Mouse (Mus musculus) ES-Bruce4 (cell line): ENCODE results near the gene B3gnt3. TPM values are rescaled to one million over a fixed set of nuclear protein-coding genes. Genes with fewer than 3 reads are reported as not detected.
"Not testable (repeated sequence)": the region's sequence is repeated elsewhere in the genome, so short reads cannot be mapped to it uniquely, and the experiment has no call there.

ENCODE experiments used
- H3K27ac ChIP-seq: 2 replicates; pipeline ENCODE4 v1.5.1; 2012; ENCODE audit warnings: low read length, inconsistent platforms; ENCODE audit not compliant: insufficient read depth
- H3K27me3 ChIP-seq: 2 replicates; pipeline ENCODE4 v1.6.1; 2012; ENCODE audit warnings: mild to moderate bottlenecking, low read length, inconsistent platforms; ENCODE audit not compliant: control insufficient read depth, poor library complexity, insufficient read depth, severe bottlenecking
- H3K36me3 ChIP-seq: 2 replicates; pipeline ENCODE4 v1.6.1; 2012; ENCODE audit warnings: inconsistent platforms, mild to moderate bottlenecking, low read length, moderate library complexity; ENCODE audit not compliant: control insufficient read depth, poor library complexity, insufficient read depth, severe bottlenecking
- H3K4me1 ChIP-seq: one replicate; pipeline ENCODE4 v1.8.1; 2011; ENCODE audit warnings: low read length; ENCODE audit not compliant: control insufficient read depth, insufficient read depth
- H3K4me3 ChIP-seq: 2 replicates; pipeline ENCODE4 v1.5.1; 2011; ENCODE audit warnings: low read depth, mild to moderate bottlenecking, low read length
- H3K9ac ChIP-seq: 2 replicates; pipeline ENCODE4 v1.6.1; 2012; ENCODE audit warnings: low read depth, mild to moderate bottlenecking, inconsistent platforms; ENCODE audit not compliant: poor library complexity, severe bottlenecking
- H3K9me3 ChIP-seq: replicated peaks from 2 replicates; pipeline ENCODE4 v1.6.1; 2012; ENCODE audit warnings: mild to moderate bottlenecking, low read length, inconsistent platforms; ENCODE audit not compliant: control insufficient read depth, poor library complexity, insufficient read depth, severe bottlenecking
- CTCF ChIP-seq: IDR thresholded peaks from one replicate; pipeline ENCODE4 v1.8.1; 2011; ENCODE audit warnings: low read depth, low read length
- EP300 ChIP-seq: IDR thresholded peaks from 2 replicates; pipeline ENCODE4 v1.6.1; 2011; ENCODE audit warnings: low read depth, low read length; ENCODE audit not compliant: insufficient read depth
- POLR2A ChIP-seq: IDR thresholded peaks from one replicate; pipeline ENCODE4 v1.8.1; 2011; ENCODE audit warnings: low read length; ENCODE audit not compliant: insufficient read depth
- polyA plus RNA-seq: library from polyadenylated mRNA; stranded (reverse); fragments of >200 nt; gene quantifications from 2 replicates; pipeline ENCODE4 v1.2.4, GENCODE M21; 2011; ENCODE audit warnings: low read depth; ENCODE audit not compliant: missing spikeins, insufficient read depth, insufficient read length

Gene B3gnt3
- polyA plus RNA-seq, 1 experiment, result 1.8 TPM

DNA sequence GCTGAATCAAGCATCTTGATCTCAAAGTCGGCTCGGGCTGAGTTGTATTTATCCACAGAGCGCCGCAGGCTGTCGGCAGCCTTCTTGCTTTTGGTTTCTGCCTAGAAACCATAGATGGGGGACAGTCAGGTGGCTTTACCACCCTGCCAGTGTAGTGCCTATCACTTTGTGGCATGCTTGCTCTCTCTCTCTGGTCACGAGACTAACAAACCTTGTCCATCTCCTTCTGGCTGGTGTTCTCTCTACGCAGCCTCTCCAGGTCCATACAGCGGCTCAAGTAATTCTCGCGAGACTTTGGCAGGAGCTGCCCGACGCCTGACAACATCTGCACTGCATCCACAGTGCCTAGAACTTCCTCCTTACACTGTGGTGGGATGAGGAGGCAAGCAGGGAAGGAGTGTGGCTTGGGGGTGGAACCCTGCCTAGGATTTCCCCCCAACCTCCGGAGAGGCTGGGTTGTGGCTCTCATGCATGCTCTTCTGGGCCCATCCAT, 15.0 kb upstream of the B3gnt3 start:
- no peaks in the 10 kb centered on the region for H3K36me3 ChIP-seq
- no peak overlapping the region for H3K9ac ChIP-seq
- no peak overlapping the region for H3K27ac ChIP-seq
- H3K27me3 ChIP-seq, result no peaks in the 10 kb centered on the region
- H3K4me1 ChIP-seq, result peaks cover 2% of the 10 kb centered on the region
- H3K9me3 ChIP-seq, result no peaks in the 10 kb centered on the region
- TF ChIP-seq CTCF (no peak), POLR2A (no peak), EP300 (no peak)
- H3K4me3 ChIP-seq, result no peak overlapping the region

DNA sequence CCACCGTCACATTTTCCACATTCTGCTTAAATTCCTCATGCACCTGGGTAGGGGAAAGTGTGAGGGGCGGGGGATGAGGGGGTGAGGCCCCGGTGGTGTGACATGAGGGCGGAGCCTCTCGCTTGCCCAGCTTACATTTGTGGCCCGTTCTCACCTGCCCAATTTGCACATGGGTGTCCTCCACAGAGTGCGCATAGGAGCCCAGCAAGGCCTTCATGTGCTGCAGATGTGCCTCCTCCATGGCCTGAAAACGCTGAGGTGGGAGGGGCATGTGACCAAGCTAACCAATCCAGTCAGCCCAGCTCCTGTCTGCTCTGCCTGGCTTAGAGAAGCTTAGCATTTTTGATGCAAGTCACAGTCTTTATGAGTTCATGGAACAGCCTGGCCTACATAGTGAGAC, 13.9 kb upstream of the B3gnt3 start:
- H3K4me3 ChIP-seq, result no peak overlapping the region
- TF ChIP-seq CTCF (no peak), EP300 (no peak), POLR2A (no peak)
- H3K27ac ChIP-seq, result no peak overlapping the region
- no peak overlapping the region for H3K9ac ChIP-seq
- no peaks in the 10 kb centered on the region for H3K36me3 ChIP-seq
- H3K4me1 ChIP-seq, result peaks cover 2% of the 10 kb centered on the region
- H3K27me3 ChIP-seq, result no peaks in the 10 kb centered on the region
- no peaks in the 10 kb centered on the region for H3K9me3 ChIP-seq

DNA sequence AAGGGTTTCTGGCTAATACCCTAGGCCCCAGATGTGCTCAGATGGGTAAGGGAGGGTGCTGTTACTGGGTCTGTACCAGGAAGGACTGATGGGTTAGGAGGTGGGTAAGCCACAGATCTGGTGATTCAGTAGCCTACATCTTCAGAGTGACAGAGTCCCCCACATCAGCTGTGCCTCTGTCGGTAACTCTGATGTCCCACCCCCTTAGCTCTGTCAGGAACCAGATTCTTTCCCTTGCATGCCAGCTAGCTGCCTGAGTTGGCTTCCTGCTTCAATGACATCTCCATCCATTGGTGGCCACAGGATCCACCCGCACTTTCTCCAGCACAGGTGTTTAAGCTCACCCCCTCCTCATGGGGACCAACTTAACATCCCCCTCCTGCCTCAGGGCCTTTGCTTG, 10.0 kb upstream of the B3gnt3 start:
- Histone ChIP-seq H3K9me3 (no peaks in the 10 kb centered on the region), H3K27ac (no peak overlapping the region), H3K36me3 (no peaks in the 10 kb centered on the region), H3K4me1 (peaks cover 2% of the 10 kb centered on the region), H3K4me3 (no peak overlapping the region), H3K9ac (no peak overlapping the region), H3K27me3 (no peaks in the 10 kb centered on the region)
- no peak for TF ChIP-seq CTCF
- no peak for TF ChIP-seq EP300
- TF ChIP-seq POLR2A, result no peak

DNA sequence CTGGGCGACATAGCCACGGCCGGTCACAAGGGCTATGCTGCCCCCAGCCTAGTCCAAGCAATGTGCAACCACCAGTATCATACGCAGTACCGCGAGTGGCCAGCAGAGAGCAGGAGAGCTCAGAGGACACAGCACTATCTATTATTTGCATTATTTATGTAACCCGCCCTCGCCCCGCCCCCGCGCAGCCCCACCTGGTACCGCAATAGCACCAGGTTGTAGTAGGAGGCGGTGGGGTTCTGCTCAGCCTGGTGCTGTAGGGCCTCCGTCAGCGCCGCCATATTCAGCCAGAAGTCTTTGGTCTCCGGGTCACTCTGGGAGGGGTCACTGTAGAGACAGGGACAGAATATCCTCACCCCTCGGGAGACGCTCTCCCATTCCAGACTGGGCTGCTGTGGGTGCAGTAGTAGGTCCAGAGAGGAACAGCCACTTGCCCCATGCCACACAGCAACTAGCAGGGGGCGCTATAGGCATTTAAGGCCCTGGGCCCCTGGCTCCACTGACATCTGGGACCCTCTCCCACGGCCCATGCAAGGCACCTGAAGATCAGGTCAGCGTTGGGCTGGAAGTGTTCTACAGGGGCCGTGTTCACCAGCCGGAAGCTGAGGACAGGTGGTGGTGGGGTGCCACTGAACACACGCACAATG, 8.3 kb upstream of the B3gnt3 start:
- Histone ChIP-seq H3K27me3 (no peaks in the 10 kb centered on the region), H3K4me1 (no peaks in the 10 kb centered on the region), H3K9me3 (no peaks in the 10 kb centered on the region), H3K36me3 (no peaks in the 10 kb centered on the region), H3K9ac (no peak overlapping the region), H3K27ac (no peak overlapping the region), H3K4me3 (peak overlapping the region; percentile 42)
- peak; percentile 48; the same call in 1 of the 2 replicates for TF ChIP-seq EP300
- TF ChIP-seq POLR2A, result no peak
- peak; percentile 95 for TF ChIP-seq CTCF

DNA sequence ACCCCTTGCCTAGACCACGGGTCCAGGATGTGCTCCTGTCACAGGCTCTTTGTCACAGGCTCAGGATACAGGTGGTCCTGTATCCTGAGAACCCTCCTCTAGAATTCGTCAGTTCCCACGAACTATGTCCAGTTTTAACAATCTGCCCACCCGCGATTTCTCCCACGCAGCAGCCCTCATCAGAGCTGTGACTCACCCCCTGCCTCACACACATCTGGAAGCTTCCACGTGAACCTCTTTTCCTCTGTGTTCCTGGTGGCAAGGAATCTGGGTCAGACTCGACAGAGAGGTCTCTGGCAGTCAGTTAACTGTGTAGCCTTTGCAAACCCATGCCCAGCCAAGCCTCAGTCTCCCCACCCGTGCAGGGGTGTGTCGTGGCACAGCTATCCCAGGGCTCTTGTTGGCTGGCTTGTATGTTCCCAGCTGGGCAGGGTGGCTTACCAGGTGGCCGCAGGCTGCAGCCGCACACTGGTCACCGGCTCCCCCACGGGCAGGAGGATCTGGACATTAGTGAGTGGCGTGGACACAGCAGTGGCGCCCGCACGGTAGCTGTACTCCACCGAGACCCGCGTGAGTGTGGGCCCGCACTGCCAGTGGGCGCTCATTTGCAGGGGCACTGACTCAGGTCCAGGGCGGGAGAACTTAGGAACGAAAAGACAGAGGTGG, 7.7 kb upstream of the B3gnt3 start:
- H3K4me1 ChIP-seq, result no peaks in the 10 kb centered on the region
- H3K9ac ChIP-seq, result no peak overlapping the region
- H3K36me3 ChIP-seq, result no peaks in the 10 kb centered on the region
- no peak for TF ChIP-seq POLR2A
- TF ChIP-seq EP300, result no peak
- TF ChIP-seq CTCF, result no peak
- H3K4me3 ChIP-seq, result peak overlapping the region; percentile 42
- H3K9me3 ChIP-seq, result no peaks in the 10 kb centered on the region
- H3K27ac ChIP-seq, result no peak overlapping the region
- H3K27me3 ChIP-seq, result no peaks in the 10 kb centered on the region

DNA sequence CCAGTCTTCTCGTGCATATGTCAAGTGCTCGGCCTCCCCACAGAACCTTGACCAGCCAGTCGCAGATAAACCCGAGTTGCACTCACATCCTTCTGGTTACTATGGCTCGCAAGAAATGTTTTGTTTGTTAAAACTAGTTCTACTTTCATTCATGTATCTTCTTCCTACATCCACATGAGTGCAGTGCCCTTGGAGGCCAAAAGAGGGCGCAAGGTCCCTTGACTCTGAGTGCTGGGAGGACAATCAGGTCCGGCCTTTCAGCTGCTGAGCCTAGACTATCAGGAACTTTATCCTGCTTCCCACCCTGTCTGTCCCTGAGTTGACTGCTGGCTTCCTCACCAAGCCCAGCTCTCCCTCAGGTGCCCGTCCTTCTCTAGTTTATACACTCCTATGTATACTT, 6.3 kb upstream of the B3gnt3 start:
- TF ChIP-seq CTCF (peak; percentile 94), EP300 (no peak)
- Histone ChIP-seq H3K9me3 (no peaks in the 10 kb centered on the region), H3K36me3 (no peaks in the 10 kb centered on the region), H3K9ac (no peak overlapping the region), H3K27me3 (no peaks in the 10 kb centered on the region), H3K27ac (no peak overlapping the region), H3K4me1 (no peaks in the 10 kb centered on the region), H3K4me3 (no peak overlapping the region)

DNA sequence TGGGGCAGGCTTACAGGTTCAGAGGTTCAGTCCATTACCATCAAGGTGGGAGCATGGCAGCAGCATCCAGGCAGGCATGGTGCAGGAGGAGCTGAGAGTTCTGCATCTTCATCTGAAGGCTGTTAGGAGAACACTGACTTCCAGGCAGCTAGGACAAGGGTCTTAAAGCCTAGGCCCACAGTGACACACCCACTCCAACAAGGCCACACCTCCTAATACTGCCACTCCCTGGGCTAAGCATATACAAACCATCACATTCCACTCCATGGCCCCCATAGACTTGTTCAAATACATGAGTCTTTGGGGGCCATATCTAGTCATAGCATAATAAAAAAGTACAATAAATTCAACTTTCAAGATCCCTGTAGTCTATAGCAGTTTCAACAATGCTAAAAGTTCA, 1.8 kb upstream of the B3gnt3 start:
- not testable (repeated sequence) for H3K36me3 ChIP-seq, H3K9me3 ChIP-seq, H3K27ac ChIP-seq, H3K27me3 ChIP-seq, H3K9ac ChIP-seq, H3K4me1 ChIP-seq, H3K4me3 ChIP-seq
